Mouse (Mus musculus) myocyte (in vitro differentiated cells): ENCODE measurements around the gene Bmp7.

Experiments used
- POLR2A ChIP-seq: IDR thresholded peaks from one replicate; pipeline ENCODE4 v1.6.1; 2011; ENCODE audit warnings: low read depth, mild to moderate bottlenecking, control low read depth, moderate library complexity; ENCODE audit not compliant: insufficient read length
- POLR2AphosphoS2 ChIP-seq: IDR thresholded peaks from one replicate; pipeline ENCODE4 v1.6.1; 2011; ENCODE audit warnings: low read depth, control low read depth; ENCODE audit not compliant: insufficient read length
- REST ChIP-seq: IDR thresholded peaks from one replicate; pipeline ENCODE4 v1.6.1; 2011; ENCODE audit warnings: mild to moderate bottlenecking, control low read depth, moderate library complexity; ENCODE audit not compliant: insufficient read depth, insufficient read length
- USF1 ChIP-seq: IDR thresholded peaks from one replicate; pipeline ENCODE4 v1.6.1; 2011; ENCODE audit warnings: low read depth, mild to moderate bottlenecking, control low read depth, moderate library complexity

- no peak for TF ChIP-seq POLR2A
- no peak for TF ChIP-seq USF1
- TF ChIP-seq POLR2AphosphoS2, result no peak
- TF ChIP-seq REST, result no peak
These were observed 50.2 kb downstream of the Bmp7 start for GRCm38 (mm10) chr2:172889756-172890443.
